Mouse (Mus musculus) thymus, adult 2 months (tissue): ENCODE results near the gene Pfdn5.

Experiments
- CTCF ChIP-seq: fragments of 200-500 bp; IDR thresholded peaks from 2 replicates; pipeline ENCODE4 v1.5.1; 2012; ENCODE audit warnings: mild to moderate bottlenecking, control low read depth, low read length, moderate library complexity, borderline replicate concordance; ENCODE audit not compliant: control insufficient read depth, poor library complexity, insufficient read depth; ENCODE audit errors: extremely low read depth
- POLR2A ChIP-seq: fragments of 200-500 bp; IDR thresholded peaks from 2 replicates; pipeline ENCODE4 v1.6.1; 2012; ENCODE audit warnings: mild to moderate bottlenecking, low read length, control low read depth, moderate library complexity; ENCODE audit not compliant: control insufficient read depth, poor library complexity, insufficient read depth; ENCODE audit errors: extremely low read depth

DNA sequence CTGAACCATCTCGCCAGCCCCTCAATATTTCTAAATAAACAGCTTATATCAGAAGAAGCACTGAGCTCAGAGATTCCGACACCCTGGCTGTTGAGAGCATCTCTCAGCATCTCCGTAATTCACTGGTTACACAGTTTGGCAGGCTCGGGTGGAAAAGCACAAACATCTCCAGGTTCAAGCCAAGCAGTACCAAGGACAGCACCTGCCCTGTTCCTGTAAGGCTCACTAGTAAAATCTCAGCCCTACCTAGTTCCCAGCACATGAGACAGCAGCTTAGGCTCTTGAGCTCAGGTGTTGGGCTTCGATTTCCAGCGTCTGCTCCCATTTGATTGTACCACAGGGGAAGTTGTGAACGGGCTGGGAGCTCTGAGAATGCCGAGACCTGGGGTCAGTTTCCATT is 9.3 kb downstream of the Pfdn5 start:
- TF ChIP-seq CTCF (no peak), POLR2A (no peak)
